Mouse (Mus musculus) midbrain, embryonic 16.5 days (tissue): ENCODE data around the gene Ddx55. TPM values are rescaled to one million over a fixed set of nuclear protein-coding genes. Genes with fewer than 3 reads are reported as not detected.
"Not testable (repeated sequence)": the region's sequence is repeated elsewhere in the genome, so short reads cannot be mapped to it uniquely, and the experiment has no call there.

Source experiments
- ATAC-seq: fragments of 200-750 bp; cut with Nextera tagmentation; 2 replicates; pipeline ENCODE4 v1.8.0; 2017; ENCODE audit warnings: moderate TSS enrichment
- H3K27ac ChIP-seq: fragments of 300-500 bp; sonication (generic); 2 replicates; pipeline ENCODE4 v1.5.1; 2014; ENCODE audit warnings: mild to moderate bottlenecking, low read length, mixed read lengths
- H3K27me3 ChIP-seq: fragments of 300-500 bp; sonication (generic); 2 replicates; pipeline ENCODE4 v1.6.1; 2014; ENCODE audit warnings: low read depth, low read length, mixed read lengths; ENCODE audit not compliant: control insufficient read depth, insufficient read depth
- H3K36me3 ChIP-seq: fragments of 300-500 bp; sonication (generic); 2 replicates; pipeline ENCODE4 v1.6.1; 2014; ENCODE audit warnings: mild to moderate bottlenecking, low read length, moderate library complexity, mixed read lengths; ENCODE audit not compliant: control insufficient read depth, insufficient read depth
- H3K4me1 ChIP-seq: fragments of 300-500 bp; sonication (generic); 2 replicates; pipeline ENCODE4 v1.6.1; 2014; ENCODE audit warnings: mild to moderate bottlenecking, low read length, mixed read lengths; ENCODE audit not compliant: control insufficient read depth, insufficient read depth
- H3K4me2 ChIP-seq: fragments of 300-500 bp; sonication (generic); 2 replicates; pipeline ENCODE4 v1.6.1; 2014; ENCODE audit warnings: mild to moderate bottlenecking, low read length, mixed read lengths
- H3K4me3 ChIP-seq: fragments of 300-500 bp; sonication (generic); 2 replicates; pipeline ENCODE4 v1.5.1; 2014; ENCODE audit warnings: low read depth, mild to moderate bottlenecking, low read length, moderate library complexity, mixed read lengths
- H3K9ac ChIP-seq: fragments of 300-500 bp; sonication (generic); 2 replicates; pipeline ENCODE4 v1.6.1; 2014; ENCODE audit warnings: low read depth, low read length, mixed read lengths
- H3K9me3 ChIP-seq: fragments of 300-500 bp; sonication (generic); replicated peaks from 2 replicates; pipeline ENCODE4 v1.6.1; 2014; ENCODE audit warnings: mild to moderate bottlenecking, low read length, mixed read lengths; ENCODE audit not compliant: control insufficient read depth, poor library complexity, severe bottlenecking
- WGBS: fragments of 180-500 bp; shearing (Covaris S2); extraction: QIAGEN DNeasy Blood & Tissue Kit; methylation state at CpG from one replicate; pipeline ENCODE4 v1.1.7; 2014; 5-methylcytosine and 5-hydroxymethylcytosine counted together
- polyA plus RNA-seq: library from polyadenylated mRNA; unstranded; fragments of >200 nt; fragmentation: Nextera tagmentation; extraction: Ambion mirVana; gene quantifications from 2 replicates; pipeline ENCODE4 v1.2.1, GENCODE M21; 2015

The Ddx55 gene
- polyA plus RNA-seq, 1 experiment from 2014 or later: 25.7 TPM

GRCm38 (mm10) chr5:124592768-124593167, 40.1 kb downstream of the Ddx55 start:
- ATAC-seq: no peak
- Histone ChIP-seq H3K4me1 (no peaks in the 10 kb centered on the region), H3K4me2 (no peak overlapping the region), H3K27ac (no peak overlapping the region), H3K4me3 (no peak overlapping the region), H3K9me3 (no peaks in the 10 kb centered on the region), H3K9ac (no peak overlapping the region), H3K36me3 (peaks cover 56% of the 10 kb centered on the region), H3K27me3 (no peaks in the 10 kb centered on the region)
- 97% methylated on average over 3 of the region's 3 CpGs for WGBS

- H3K4me1 ChIP-seq: peaks cover 13% of the 10 kb centered on the region
- peak; percentile 100 for ATAC-seq
- H3K27me3 ChIP-seq: no peaks in the 10 kb centered on the region
- peaks cover 26% of the 10 kb centered on the region for H3K36me3 ChIP-seq
- no peaks in the 10 kb centered on the region for H3K9me3 ChIP-seq
- H3K4me2 ChIP-seq: peak overlapping the region; percentile 96
- WGBS: 6% methylated on average over 30 of the region's 30 CpGs
- peak overlapping the region; percentile 79 for H3K9ac ChIP-seq
- H3K4me3 ChIP-seq: peak overlapping the region; percentile 94
- peak overlapping the region; percentile 66 for H3K27ac ChIP-seq
Measured at GRCm38 (mm10) chr5:124598224-124599174, 45.8 kb downstream of the Ddx55 start.

- not testable (repeated sequence) for H3K4me3 ChIP-seq, H3K9ac ChIP-seq, H3K27ac ChIP-seq, ATAC-seq, H3K27me3 ChIP-seq, H3K9me3 ChIP-seq
- Histone ChIP-seq H3K36me3 (peaks cover 18% of the 10 kb centered on the region), H3K4me1 (peaks cover 13% of the 10 kb centered on the region), H3K4me2 (peak overlapping the region; percentile 96)
- WGBS: 62% methylated on average over 8 of the region's 8 CpGs
Measured at GRCm38 (mm10) chr5:124599726-124600125, 47.1 kb downstream of the Ddx55 start.

- no peaks in the 10 kb centered on the region for H3K9me3 ChIP-seq
Measured at GRCm38 (mm10) chr5:124602349-124602748, 49.7 kb downstream of the Ddx55 start.

GRCm38 (mm10) chr5:124604296-124604695, 51.6 kb downstream of the Ddx55 start:
- Histone ChIP-seq H3K9me3 (no peaks in the 10 kb centered on the region), H3K4me2 (no peak overlapping the region), H3K36me3 (peaks cover 2% of the 10 kb centered on the region; the same call in 1 of the 2 replicates), H3K4me1 (peaks cover 5% of the 10 kb centered on the region), H3K27ac (no peak overlapping the region), H3K27me3 (no peaks in the 10 kb centered on the region), H3K9ac (no peak overlapping the region), H3K4me3 (no peak overlapping the region)
- WGBS: 92% methylated on average over 4 of the region's 4 CpGs
- no peak for ATAC-seq

More at GRCm38 (mm10) chr5:124602349-124602748, 49.7 kb downstream of the Ddx55 start:
- H3K4me3 ChIP-seq: no peak overlapping the region
- peaks cover 13% of the 10 kb centered on the region for H3K4me1 ChIP-seq
- H3K9ac ChIP-seq: no peak overlapping the region
- H3K4me2 ChIP-seq: no peak overlapping the region
- H3K36me3 ChIP-seq: no peaks in the 10 kb centered on the region
- H3K27ac ChIP-seq: no peak overlapping the region
- WGBS: 74% methylated on average over 5 of the region's 5 CpGs
- H3K27me3 ChIP-seq: no peaks in the 10 kb centered on the region
- no peak for ATAC-seq

- H3K4me1 ChIP-seq: no peaks in the 10 kb centered on the region
- peaks cover 2% of the 10 kb centered on the region; the same call in 1 of the 2 replicates for H3K36me3 ChIP-seq
- no peak overlapping the region for H3K9ac ChIP-seq
- ATAC-seq: no peak
- no peak overlapping the region for H3K27ac ChIP-seq
- no peaks in the 10 kb centered on the region for H3K9me3 ChIP-seq
- H3K27me3 ChIP-seq: no peaks in the 10 kb centered on the region
- no peak overlapping the region for H3K4me2 ChIP-seq
- H3K4me3 ChIP-seq: no peak overlapping the region
- 91% methylated on average over 17 of the region's 17 CpGs for WGBS
Measured at GRCm38 (mm10) chr5:124605041-124605622, 52.5 kb downstream of the Ddx55 start.

- ATAC-seq: no peak
- WGBS: 69% methylated on average over 10 of the region's 10 CpGs
- Histone ChIP-seq H3K27me3 (no peaks in the 10 kb centered on the region), H3K9ac (no peak overlapping the region), H3K4me1 (no peaks in the 10 kb centered on the region), H3K27ac (no peak overlapping the region), H3K4me3 (no peak overlapping the region), H3K36me3 (peaks cover 13% of the 10 kb centered on the region), H3K9me3 (no peaks in the 10 kb centered on the region), H3K4me2 (no peak overlapping the region)
Measured at GRCm38 (mm10) chr5:124610965-124611364, 58.3 kb downstream of the Ddx55 start.

GRCm38 (mm10) chr5:124614709-124615108, 62.0 kb downstream of the Ddx55 start:
- H3K4me1 ChIP-seq: no peaks in the 10 kb centered on the region
- H3K36me3 ChIP-seq: peaks cover 15% of the 10 kb centered on the region
- no peak overlapping the region for H3K27ac ChIP-seq
- H3K9ac ChIP-seq: no peak overlapping the region
- H3K4me2 ChIP-seq: no peak overlapping the region
- 91% methylated on average over 11 of the region's 11 CpGs for WGBS
- ATAC-seq: no peak
- no peaks in the 10 kb centered on the region for H3K9me3 ChIP-seq
- no peaks in the 10 kb centered on the region for H3K27me3 ChIP-seq
- no peak overlapping the region for H3K4me3 ChIP-seq

GRCm38 (mm10) chr5:124618711-124619110, 66.0 kb downstream of the Ddx55 start:
- Histone ChIP-seq H3K4me2 (no peak overlapping the region), H3K4me3 (no peak overlapping the region), H3K9ac (no peak overlapping the region), H3K27ac (no peak overlapping the region), H3K9me3 (no peaks in the 10 kb centered on the region), H3K4me1 (no peaks in the 10 kb centered on the region), H3K27me3 (no peaks in the 10 kb centered on the region), H3K36me3 (peaks cover 6% of the 10 kb centered on the region; the same call in 1 of the 2 replicates)
- no peak for ATAC-seq
- WGBS: 93% methylated on average over 10 of the region's 10 CpGs
